Mouse (Mus musculus) bone marrow macrophage, adult 2 months (primary cell): Measurements from ENCODE around the gene 1700021F05Rik.
A peak's percentile ranks its signal among the peaks of the same experiment; 100 is the strongest.

Source experiments
- CTCF ChIP-seq: IDR thresholded peaks from 2 replicates; pipeline ENCODE4 v1.5.1; 2012; ENCODE audit warnings: low read depth, mild to moderate bottlenecking, low read length, moderate library complexity
- POLR2A ChIP-seq: IDR thresholded peaks from 2 replicates; pipeline ENCODE4 v1.6.1; 2012; ENCODE audit warnings: mild to moderate bottlenecking, low read depth, low read length, borderline replicate concordance

- 0 out of 2 replicates have a peak, but pooled peaks have one; percentile 52 for TF ChIP-seq POLR2A
- no peak for TF ChIP-seq CTCF
Measured at GRCm38 (mm10) chr10:43479436-43480157, 61.2 kb downstream of the 1700021F05Rik start.
